Mouse (Mus musculus): ENCODE measurements around the gene Ceacam9. TPM values are rescaled to one million over a fixed set of nuclear protein-coding genes. Genes with fewer than 3 reads are reported as not detected.
A peak's percentile ranks its signal among the peaks of the same experiment; 100 is the strongest.
"Not testable (repeated sequence)": the region's sequence is repeated elsewhere in the genome, so short reads cannot be mapped to it uniquely, and the experiment has no call there.

The Ceacam9 gene
- polyA plus RNA-seq, 1 experiment from 2014 or later = not detected

- H3K36me3 ChIP-seq (replicated peaks); H3K27me3 ChIP-seq; H3K9ac ChIP-seq; H3K27ac ChIP-seq; H3K4me3 ChIP-seq (replicated peaks); H3K4me2 ChIP-seq; H3K4me1 ChIP-seq; H3K9me3 ChIP-seq; ATAC-seq (ENCODE audit: low FRiP score): not testable (repeated sequence)
- WGBS = 51% methylated on average over 8 of the region's 8 CpGs
Measured at GRCm38 (mm10) chr7:16716456-16717152, 5.1 kb upstream of the Ceacam9 start.

GRCm38 (mm10) chr7:16722490-16722889 is 761 bp downstream of the Ceacam9 start:
- H3K27ac ChIP-seq; ATAC-seq (ENCODE audit: low FRiP score); H3K9ac ChIP-seq; H3K4me1 ChIP-seq; H3K36me3 ChIP-seq (replicated peaks); H3K27me3 ChIP-seq; H3K4me2 ChIP-seq; H3K9me3 ChIP-seq; H3K4me3 ChIP-seq (replicated peaks): not testable (repeated sequence)
- WGBS = 74% methylated on average over 3 of the region's 3 CpGs

- ATAC-seq (ENCODE audit: low FRiP score) = peak; percentile 51
- peak overlapping the region; percentile 31; the same call in 1 of the 2 replicates for H3K4me2 ChIP-seq
- H3K9ac ChIP-seq = 0 out of 2 replicates have a peak overlapping the region, but pooled peaks have one; percentile 25
- no peak overlapping the region for H3K27ac ChIP-seq
- H3K9me3 ChIP-seq = no peaks in the 10 kb centered on the region
- WGBS = 27% methylated on average over 14 of the region's 14 CpGs
- H3K36me3 ChIP-seq (replicated peaks) = no peaks in the 10 kb centered on the region
- H3K27me3 ChIP-seq = no peaks in the 10 kb centered on the region
- no peak overlapping the region for H3K4me3 ChIP-seq (replicated peaks)
- H3K4me1 ChIP-seq = peaks cover 12% of the 10 kb centered on the region
Measured at GRCm38 (mm10) chr7:16728596-16729348, 7.0 kb downstream of the Ceacam9 start.

- H3K27me3 ChIP-seq; H3K36me3 ChIP-seq (replicated peaks); ATAC-seq (ENCODE audit: low FRiP score); H3K9me3 ChIP-seq; H3K27ac ChIP-seq; H3K4me3 ChIP-seq (replicated peaks); H3K9ac ChIP-seq: not testable (repeated sequence)
- Histone ChIP-seq H3K4me2 (peak overlapping the region; percentile 31), H3K4me1 (peaks cover 12% of the 10 kb centered on the region)
- 8% methylated on average over 7 of the region's 7 CpGs for WGBS
Measured at GRCm38 (mm10) chr7:16729563-16729962, 7.8 kb downstream of the Ceacam9 start.

GRCm38 (mm10) chr7:16730791-16731190 is 9.1 kb downstream of the Ceacam9 start:
- Histone ChIP-seq H3K9me3 (no peaks in the 10 kb centered on the region), H3K9ac (no peak overlapping the region), H3K36me3 (replicated peaks) (no peaks in the 10 kb centered on the region), H3K27ac (no peak overlapping the region), H3K27me3 (no peaks in the 10 kb centered on the region), H3K4me1 (peaks cover 12% of the 10 kb centered on the region), H3K4me2 (no peak overlapping the region), H3K4me3 (replicated peaks) (no peak overlapping the region)
- ATAC-seq (ENCODE audit: low FRiP score) = no peak
- WGBS = 90% methylated on average over 5 of the region's 6 CpGs

GRCm38 (mm10) chr7:16731893-16732422 is 10.2 kb downstream of the Ceacam9 start:
- WGBS = 77% methylated on average over 7 of the region's 7 CpGs
- ATAC-seq (ENCODE audit: low FRiP score) = no peak
- H3K4me1 ChIP-seq = peaks cover 12% of the 10 kb centered on the region
- H3K9me3 ChIP-seq = no peaks in the 10 kb centered on the region
- no peak overlapping the region for H3K4me3 ChIP-seq (replicated peaks)
- H3K36me3 ChIP-seq (replicated peaks) = no peaks in the 10 kb centered on the region
- H3K27ac ChIP-seq = no peak overlapping the region
- H3K27me3 ChIP-seq = no peaks in the 10 kb centered on the region
- H3K9ac ChIP-seq = no peak overlapping the region
- H3K4me2 ChIP-seq = no peak overlapping the region

- Histone ChIP-seq H3K27ac (no peak overlapping the region), H3K4me1 (peaks cover 13% of the 10 kb centered on the region), H3K4me2 (peak overlapping the region; percentile 51), H3K36me3 (replicated peaks) (peaks cover under 1% of the 10 kb centered on the region; the same call in 1 of the 2 replicates), H3K27me3 (no peaks in the 10 kb centered on the region), H3K9me3 (no peaks in the 10 kb centered on the region), H3K4me3 (replicated peaks) (peak overlapping the region; percentile 81), H3K9ac (no peak overlapping the region)
- 43% methylated on average over 10 of the region's 10 CpGs for WGBS
- peak; percentile 34 for ATAC-seq (ENCODE audit: low FRiP score)
Measured at GRCm38 (mm10) chr7:16737606-16738072, 15.9 kb downstream of the Ceacam9 start.

GRCm38 (mm10) chr7:16738073-16738696 is 16.5 kb downstream of the Ceacam9 start, which contains the start of gene Ap2s1:
Ap2s1 (plus strand) TSS chr7:16738410.
- ATAC-seq (ENCODE audit: low FRiP score) = peak; percentile 98
- Histone ChIP-seq H3K9ac (peak within 1 kb of the TSS; percentile 91), H3K4me1 (peaks cover 13% of the 10 kb centered on the region), H3K27me3 (no peaks in the 10 kb centered on the region), H3K36me3 (replicated peaks) (peaks cover 6% of the 10 kb centered on the region), H3K27ac (peak within 1 kb of the TSS; percentile 56; the same call in 1 of the 2 replicates), H3K4me2 (peak within 1 kb of the TSS; percentile 81), H3K4me3 (replicated peaks) (peak within 1 kb of the TSS; percentile 81), H3K9me3 (no peaks in the 10 kb centered on the region)
- WGBS = 0% methylated on average over 34 of the region's 34 CpGs

- Histone ChIP-seq H3K9ac (peak overlapping the region; percentile 91), H3K27ac (no peak overlapping the region), H3K27me3 (no peaks in the 10 kb centered on the region), H3K9me3 (no peaks in the 10 kb centered on the region), H3K4me2 (peak overlapping the region; percentile 81), H3K4me1 (peaks cover 13% of the 10 kb centered on the region), H3K4me3 (replicated peaks) (peak overlapping the region; percentile 81), H3K36me3 (replicated peaks) (peaks cover 15% of the 10 kb centered on the region)
- 51% methylated on average over 10 of the region's 10 CpGs for WGBS
- no peak for ATAC-seq (ENCODE audit: low FRiP score)
Measured at GRCm38 (mm10) chr7:16739056-16739604, 17.4 kb downstream of the Ceacam9 start.

- H3K4me2 ChIP-seq = no peak overlapping the region
- no peak for ATAC-seq (ENCODE audit: low FRiP score)
- no peaks in the 10 kb centered on the region for H3K9me3 ChIP-seq
- peaks cover 60% of the 10 kb centered on the region for H3K36me3 ChIP-seq (replicated peaks)
- 94% methylated on average over 4 of the region's 4 CpGs for WGBS
- no peak overlapping the region for H3K4me3 ChIP-seq (replicated peaks)
- H3K9ac ChIP-seq = no peak overlapping the region
- H3K4me1 ChIP-seq = no peaks in the 10 kb centered on the region
- H3K27me3 ChIP-seq = no peaks in the 10 kb centered on the region
- H3K27ac ChIP-seq = no peak overlapping the region
Measured at GRCm38 (mm10) chr7:16745373-16745772, 23.6 kb downstream of the Ceacam9 start.

GRCm38 (mm10) chr7:16746093-16746492 is 24.4 kb downstream of the Ceacam9 start:
- peak; percentile 75; the same call in 1 of the 2 replicates for ATAC-seq (ENCODE audit: low FRiP score)
- no peaks in the 10 kb centered on the region for H3K27me3 ChIP-seq
- H3K9me3 ChIP-seq = no peaks in the 10 kb centered on the region
- WGBS = 53% methylated on average over 3 of the region's 3 CpGs
- H3K4me2 ChIP-seq = no peak overlapping the region
- no peaks in the 10 kb centered on the region for H3K4me1 ChIP-seq
- no peak overlapping the region for H3K4me3 ChIP-seq (replicated peaks)
- no peak overlapping the region for H3K9ac ChIP-seq
- peaks cover 60% of the 10 kb centered on the region for H3K36me3 ChIP-seq (replicated peaks)
- H3K27ac ChIP-seq = no peak overlapping the region

GRCm38 (mm10) chr7:16747656-16748055 is 25.9 kb downstream of the Ceacam9 start:
- ATAC-seq (ENCODE audit: low FRiP score) = no peak
- Histone ChIP-seq H3K9me3 (no peaks in the 10 kb centered on the region), H3K36me3 (replicated peaks) (peaks cover 60% of the 10 kb centered on the region), H3K27ac (no peak overlapping the region), H3K9ac (no peak overlapping the region), H3K4me2 (no peak overlapping the region), H3K4me1 (no peaks in the 10 kb centered on the region), H3K27me3 (no peaks in the 10 kb centered on the region), H3K4me3 (replicated peaks) (no peak overlapping the region)
- WGBS = 91% methylated on average over 6 of the region's 6 CpGs

All from forebrain, embryonic 12.5 days (tissue).